8 mouse cellular contexts compared by ENCODE assay signal in genomic region chr5:121661494-121661893, GRCm38 (mm10). TPM values are rescaled to one million over a fixed set of nuclear protein-coding genes. Genes with fewer than 3 reads are reported as not detected.
DNase-seq lines count a peak whose midpoint lies in the region; ATAC-seq lines count a peak whose summit lies in the region.

No protein-coding gene starts in this region.

- WGBS in heart, embryonic 11.5 days (ENCODE audit: insufficient replicate concordance): 85% methylated on average over 5 of the region's 5 CpGs
- WGBS in forebrain, embryonic 11.5 days: 92% methylated on average over 5 of the region's 5 CpGs
- 83% methylated on average over 5 of the region's 5 CpGs for WGBS in liver, embryonic 12.5 days (ENCODE audit: insufficient replicate concordance)

- H3K4me1 ChIP-seq in heart, embryonic 11.5 days (ENCODE audit: control insufficient read depth, insufficient read depth, low read length): peaks cover 7% of the 10 kb centered on the region
- H3K4me1 ChIP-seq in forebrain, embryonic 11.5 days (replicated peaks; ENCODE audit: control insufficient read depth, insufficient read depth, low read length): peaks cover 6% of the 10 kb centered on the region; the same call in 1 of the 2 replicates
- H3K4me1 ChIP-seq in liver, embryonic 12.5 days: peaks cover 24% of the 10 kb centered on the region

- no peak overlapping the region for H3K27ac ChIP-seq in heart, embryonic 11.5 days (ENCODE audit: low read depth, low read length)
- H3K27ac ChIP-seq in forebrain, embryonic 11.5 days (ENCODE audit: low read depth, low read length): no peak overlapping the region
- 0 out of 2 replicates have a peak overlapping the region, but pooled peaks have one; percentile 83 for H3K27ac ChIP-seq in liver, embryonic 12.5 days

- H3K27me3 ChIP-seq in heart, embryonic 11.5 days (ENCODE audit: control insufficient read depth, insufficient read depth, low read length): no peaks in the 10 kb centered on the region
- no peaks in the 10 kb centered on the region for H3K27me3 ChIP-seq in forebrain, embryonic 11.5 days (ENCODE audit: control insufficient read depth, insufficient read depth, low read length)
- no peaks in the 10 kb centered on the region for H3K27me3 ChIP-seq in liver, embryonic 12.5 days (replicated peaks)

- H3K4me3 ChIP-seq in heart, embryonic 11.5 days (ENCODE audit: low read depth, low read length): peak overlapping the region; percentile 90
- peak overlapping the region; percentile 94 for H3K4me3 ChIP-seq in forebrain, embryonic 11.5 days (ENCODE audit: low read depth, low read length)
- H3K4me3 ChIP-seq in liver, embryonic 12.5 days: peak overlapping the region; percentile 86

- no peaks in the 10 kb centered on the region for H3K9me3 ChIP-seq in heart, embryonic 11.5 days (replicated peaks; ENCODE audit: control insufficient read depth, low read length)
- H3K9me3 ChIP-seq in forebrain, embryonic 11.5 days (ENCODE audit: control insufficient read depth, low read length): no peaks in the 10 kb centered on the region
- H3K9me3 ChIP-seq in liver, embryonic 12.5 days (replicated peaks): no peaks in the 10 kb centered on the region

- peak overlapping the region; percentile 76 for H3K4me2 ChIP-seq in heart, embryonic 11.5 days
- peak overlapping the region; percentile 87 for H3K4me2 ChIP-seq in forebrain, embryonic 11.5 days (ENCODE audit: low read depth, low read length, severe bottlenecking)
- H3K4me2 ChIP-seq in liver, embryonic 12.5 days: peak overlapping the region; percentile 84

- no peak for ATAC-seq in heart, embryonic 11.5 days (replicated peaks; ENCODE audit: insufficient number of reproducible peaks, low FRiP score, low TSS enrichment)
- ATAC-seq in forebrain, embryonic 11.5 days (replicated peaks; ENCODE audit: low FRiP score): no peak
- no peak for ATAC-seq in liver, embryonic 12.5 days

- intact Hi-C loops in heart, postnatal 10 days (cut with DNase I): no loop called here

- peak overlapping the region; percentile 87; the same call in 1 of the 2 replicates for H3K9ac ChIP-seq in heart, embryonic 11.5 days (ENCODE audit: low read depth, low read length)
- peak overlapping the region; percentile 93 for H3K9ac ChIP-seq in forebrain, embryonic 11.5 days (ENCODE audit: low read length)
- peak overlapping the region; percentile 92 for H3K9ac ChIP-seq in liver, embryonic 12.5 days

- no peaks in the 10 kb centered on the region; the same call in 1 of the 2 replicates for H3K36me3 ChIP-seq in heart, embryonic 11.5 days (ENCODE audit: control insufficient read depth, insufficient read depth, low read length)
- no peaks in the 10 kb centered on the region; the same call in 1 of the 2 replicates for H3K36me3 ChIP-seq in forebrain, embryonic 11.5 days (ENCODE audit: control insufficient read depth, insufficient read depth, low read length)
- peaks cover 46% of the 10 kb centered on the region for H3K36me3 ChIP-seq in liver, embryonic 12.5 days

- DNase-seq in heart, postnatal 10 days: no peak
- DNase-seq in 3T3-L1 (ENCODE audit: low read depth, low spot score): peak; percentile 16
- DNase-seq in forebrain, embryonic 11.5 days (ENCODE audit: low spot score): no peak
- DNase-seq in Muller cell, postnatal 12 days (ENCODE audit: inconsistent ontology term): no peak
- no peak for DNase-seq in layer of hippocampus, adult 9-11 months
- no peak for DNase-seq in cerebellum, postnatal 25 days

RNA-seq across cellular contexts. Expression of gene Brap, which starts 1.1 kb away (rescaled TPM):
- 23.9 and 30.7 TPM in 2 replicates for polyA plus RNA-seq in heart, embryonic 11.5 days (2014; fragmentation: Nextera tagmentation; extraction: Ambion mirVana)
- 10 to 100 TPM; 28.2 to 35.2 TPM for total RNA-seq in heart, postnatal 10 days (2021)
- polyA plus RNA-seq in forebrain, embryonic 11.5 days (2014; fragmentation: Nextera tagmentation; extraction: Ambion mirVana): 45.5 and 48.1 TPM in 2 replicates
- 35.1 and 36.6 TPM in 2 replicates for polyA plus RNA-seq in liver, embryonic 12.5 days (2016; fragmentation: Nextera tagmentation; extraction: Ambion mirVana)

RNA-seq across cellular contexts. Expression of gene Acad10, which starts 1.2 kb away (rescaled TPM):
- polyA plus RNA-seq in heart, embryonic 11.5 days (2014; fragmentation: Nextera tagmentation; extraction: Ambion mirVana): 1.1 and 1.5 TPM in 2 replicates
- total RNA-seq in heart, postnatal 10 days (2021): 10 to 100 TPM; 13.7 to 16.0 TPM
- 1.9 TPM in 2 replicates for polyA plus RNA-seq in forebrain, embryonic 11.5 days (2014; fragmentation: Nextera tagmentation; extraction: Ambion mirVana)
- 2.5 and 2.6 TPM in 2 replicates for polyA plus RNA-seq in liver, embryonic 12.5 days (2016; fragmentation: Nextera tagmentation; extraction: Ambion mirVana)

RNA-seq across cellular contexts. Expression of gene Acad12, which starts 42.8 kb away (rescaled TPM):
- polyA plus RNA-seq in heart, embryonic 11.5 days (2014; fragmentation: Nextera tagmentation; extraction: Ambion mirVana): 5.4 and 5.7 TPM in 2 replicates
- 10 to 100 TPM; 24.3 to 31.0 TPM for total RNA-seq in heart, postnatal 10 days (2021)
- 1.5 and 1.9 TPM in 2 replicates for polyA plus RNA-seq in forebrain, embryonic 11.5 days (2014; fragmentation: Nextera tagmentation; extraction: Ambion mirVana)
- polyA plus RNA-seq in liver, embryonic 12.5 days (2016; fragmentation: Nextera tagmentation; extraction: Ambion mirVana): 1.6 and 1.9 TPM in 2 replicates

RNA-seq across cellular contexts. Expression of gene Atxn2, which starts 49.6 kb away (rescaled TPM):
- 76.9 and 80.6 TPM in 2 replicates for polyA plus RNA-seq in heart, embryonic 11.5 days (2014; fragmentation: Nextera tagmentation; extraction: Ambion mirVana)
- 100 to 1,000 TPM; 173 to 177 TPM for total RNA-seq in heart, postnatal 10 days (2021)
- 99.2 and 102 TPM in 2 replicates for polyA plus RNA-seq in forebrain, embryonic 11.5 days (2014; fragmentation: Nextera tagmentation; extraction: Ambion mirVana)
- polyA plus RNA-seq in liver, embryonic 12.5 days (2016; fragmentation: Nextera tagmentation; extraction: Ambion mirVana): 40.5 and 40.8 TPM in 2 replicates
